Mouse (Mus musculus) naive thymus-derived CD4-positive, alpha-beta T cell, adult 2 months (primary cell): ENCODE data around the gene Homer3.

ENCODE experiments used
- DNase-seq: peaks from one replicate; pipeline ENCODE4 v3.0.0-alpha.2; 2011; ENCODE audit warnings: low read depth

Gene Homer3

DNA sequence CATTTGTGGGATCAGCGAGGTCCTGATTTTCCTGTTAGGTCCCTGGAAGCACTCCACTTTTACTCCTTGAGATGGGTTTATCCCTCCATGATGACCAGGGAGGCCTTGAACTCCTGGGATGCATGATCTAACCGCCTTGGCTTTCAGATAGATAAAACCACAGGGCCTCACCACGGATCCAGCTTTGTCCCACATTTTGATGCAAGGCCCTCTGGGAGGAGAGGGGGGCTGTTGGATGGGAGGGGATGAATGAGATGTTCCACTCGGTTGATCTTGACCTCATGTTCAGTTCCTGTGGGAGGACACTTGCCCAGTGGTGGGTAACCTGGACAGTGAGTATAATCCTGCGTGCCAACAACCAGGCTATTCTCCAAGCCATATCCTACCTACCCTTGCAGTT, 1.8 kb downstream of the Homer3 start:
- no peak for DNase-seq

DNA sequence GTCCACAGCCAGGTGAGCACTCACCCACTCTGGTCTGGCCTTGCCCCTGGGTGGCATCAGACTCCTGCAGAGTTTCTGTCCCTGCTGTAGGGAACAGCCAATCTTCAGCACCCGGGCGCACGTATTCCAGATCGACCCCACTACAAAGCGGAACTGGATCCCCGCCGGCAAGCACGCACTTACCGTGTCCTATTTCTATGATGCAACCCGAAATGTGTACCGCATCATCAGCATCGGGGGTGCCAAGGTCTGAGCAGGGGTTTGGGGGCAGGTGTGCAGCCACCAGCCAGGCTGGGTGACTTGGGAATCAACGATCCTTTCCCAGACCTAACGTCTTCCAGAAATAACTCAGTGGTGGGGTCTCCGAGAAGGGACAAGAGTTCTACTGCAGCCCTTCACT, 2.7 kb downstream of the Homer3 start:
- no peak for DNase-seq

- DNase-seq, result peak; percentile 60
Observed at GRCm38 (mm10) chr8:70286737-70287136, 4.1 kb downstream of the Homer3 start.

DNA sequence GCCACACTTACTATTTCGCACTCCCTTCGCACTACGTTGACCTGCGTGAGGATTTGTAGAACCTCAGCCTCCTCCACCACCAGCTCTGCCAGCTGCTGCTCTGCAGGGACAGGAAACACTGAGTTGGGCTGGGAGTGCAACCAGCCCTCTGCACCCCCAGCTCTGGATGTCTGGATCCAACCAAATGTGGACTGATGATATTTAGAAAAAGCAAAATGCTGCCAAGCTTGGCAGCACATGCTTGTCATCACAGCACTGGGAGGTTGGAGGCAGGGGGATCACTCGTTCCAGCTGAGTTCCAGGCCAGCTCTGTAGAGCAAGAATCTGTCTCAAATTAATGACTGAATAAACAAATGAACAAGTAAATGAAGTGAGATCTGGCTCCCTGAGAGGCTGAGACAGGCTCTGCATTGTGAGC, 11.4 kb downstream of the Homer3 start:
- no peak for DNase-seq

DNA sequence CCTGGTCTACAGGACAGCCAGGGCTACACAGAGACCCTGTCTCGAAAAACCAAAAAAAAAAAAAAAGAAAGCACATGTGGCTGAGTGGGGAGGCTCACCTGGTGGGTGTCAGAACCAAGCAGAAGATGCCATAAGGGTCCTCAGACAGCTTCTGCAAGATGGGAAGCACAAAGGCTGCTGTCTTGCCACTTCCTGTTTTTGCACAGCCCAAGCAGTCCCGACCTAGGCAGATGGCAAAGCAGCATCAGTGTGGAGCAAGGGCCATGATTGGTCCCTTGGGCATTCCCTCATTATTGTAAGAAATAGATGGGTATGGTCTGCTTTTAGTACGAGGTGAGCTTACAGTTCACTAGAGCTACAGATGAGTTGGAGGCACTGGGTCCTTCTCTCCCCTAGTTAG, 18.3 kb downstream of the Homer3 start:
- DNase-seq, result no peak

DNA sequence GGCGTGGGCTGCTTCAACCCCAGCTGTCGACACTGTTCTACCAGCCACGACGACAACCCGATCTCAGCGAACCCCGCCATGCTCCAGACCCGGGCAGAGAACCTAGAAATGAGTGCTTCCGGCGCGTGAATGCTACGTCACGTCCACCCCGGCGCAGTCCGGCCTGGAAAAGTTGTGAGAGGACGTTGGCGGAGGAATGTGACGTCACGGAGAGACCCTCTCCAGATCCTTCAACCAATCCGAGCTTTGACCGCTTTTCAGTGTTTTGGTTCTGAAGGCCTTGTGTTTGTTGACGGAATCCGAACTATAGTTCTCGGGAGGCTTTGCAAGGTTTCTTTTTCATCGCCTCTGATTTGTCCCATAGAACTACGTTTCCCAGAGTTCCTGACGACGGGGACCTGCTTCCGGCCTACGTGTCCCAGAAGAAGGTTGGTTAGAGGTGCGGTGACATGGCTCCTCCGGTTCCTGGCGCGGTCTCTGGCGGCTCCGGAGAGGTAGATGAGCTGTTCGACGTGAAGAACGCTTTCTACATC, 19.8 kb downstream of the Homer3 start, which contains the start of the genes Ddx49 and Cope:
Gene Ddx49 (minus strand): TSS at position 132 of the 533 bp plus-strand sequence.
Gene Cope (plus strand): TSS at position 161 of the 533 bp plus-strand sequence.
- peak; percentile 93 for DNase-seq

DNA sequence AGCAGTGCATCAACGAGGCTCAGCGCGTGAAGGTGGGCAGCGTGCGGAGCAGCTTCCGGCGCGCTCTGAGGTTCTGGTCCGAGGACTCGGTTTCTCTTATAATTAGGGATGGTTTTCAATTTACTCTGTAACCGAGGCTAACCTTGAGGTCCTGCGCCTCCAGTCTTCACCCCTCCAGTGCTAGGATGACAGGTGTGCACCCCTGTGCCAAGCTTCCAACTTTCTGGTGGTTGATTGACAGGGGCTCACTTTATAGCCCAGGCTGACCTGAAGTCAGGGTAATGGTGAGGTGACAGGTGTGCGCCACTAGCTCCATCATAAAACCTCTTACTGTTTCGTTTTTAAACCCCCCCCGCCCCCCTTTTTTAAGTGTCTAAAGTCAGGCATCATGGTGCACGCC, 20.3 kb downstream of the Homer3 start:
- no peak for DNase-seq

- peak; percentile 54 for DNase-seq
Observed at GRCm38 (mm10) chr8:70309311-70309710, 26.7 kb downstream of the Homer3 start.

DNA sequence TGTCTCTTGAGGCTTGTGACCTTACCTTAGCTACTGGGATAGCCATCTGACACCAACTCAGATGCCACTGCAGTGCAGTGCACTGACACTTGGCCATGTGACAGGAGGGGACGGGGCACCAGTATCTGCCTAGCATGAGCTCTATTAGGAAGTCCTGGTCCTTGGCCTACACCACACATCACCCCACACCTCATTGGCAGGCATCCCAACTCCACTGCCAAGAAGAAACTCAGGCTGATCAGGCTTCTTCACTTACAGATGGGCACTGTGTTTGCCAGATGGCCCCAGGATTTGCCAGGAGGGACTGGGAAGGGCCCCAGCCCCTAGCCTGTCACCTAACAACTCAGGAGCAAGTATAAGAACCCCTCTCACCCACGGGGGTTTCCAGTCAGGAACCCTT, 30.8 kb downstream of the Homer3 start:
- DNase-seq, result no peak

- DNase-seq, result no peak
Observed at GRCm38 (mm10) chr8:70315624-70316510, 33.2 kb downstream of the Homer3 start, which contains the start of gene Cers1. TSS of gene Cers1 (plus strand) at chr8:70315775.

GRCm38 (mm10) chr8:70316511-70317504, 34.2 kb downstream of the Homer3 start:
- no peak for DNase-seq

GRCm38 (mm10) chr8:70317872-70318271, 35.2 kb downstream of the Homer3 start:
- DNase-seq, result no peak

DNA sequence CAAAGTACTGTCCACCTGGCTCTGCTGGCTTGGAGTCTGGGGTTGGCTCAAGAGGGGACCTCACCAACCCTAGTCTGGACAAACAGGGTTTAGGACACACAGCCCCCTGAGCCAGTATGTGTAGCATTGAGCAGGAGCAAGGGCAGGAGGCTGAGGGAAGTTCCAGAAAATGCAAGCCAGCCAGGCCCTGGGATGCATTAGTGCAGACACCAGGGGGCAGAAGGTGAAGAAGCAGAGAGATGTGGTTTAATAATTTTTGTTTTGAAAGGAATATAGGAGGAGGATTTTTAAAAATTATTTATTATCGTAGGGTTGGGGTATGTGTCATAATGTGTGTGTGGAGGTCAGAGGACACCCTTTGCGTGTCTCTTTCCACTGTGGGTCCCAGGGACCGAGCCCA, 41.1 kb downstream of the Homer3 start:
- DNase-seq, result no peak

- DNase-seq, result no peak
Observed at GRCm38 (mm10) chr8:70327512-70327911, 44.9 kb downstream of the Homer3 start.

GRCm38 (mm10) chr8:70329124-70329834, 46.7 kb downstream of the Homer3 start, which contains the start of gene Gdf1:
TSS of gene Gdf1 (plus strand) at chr8:70329817.
- no peak for DNase-seq

DNA sequence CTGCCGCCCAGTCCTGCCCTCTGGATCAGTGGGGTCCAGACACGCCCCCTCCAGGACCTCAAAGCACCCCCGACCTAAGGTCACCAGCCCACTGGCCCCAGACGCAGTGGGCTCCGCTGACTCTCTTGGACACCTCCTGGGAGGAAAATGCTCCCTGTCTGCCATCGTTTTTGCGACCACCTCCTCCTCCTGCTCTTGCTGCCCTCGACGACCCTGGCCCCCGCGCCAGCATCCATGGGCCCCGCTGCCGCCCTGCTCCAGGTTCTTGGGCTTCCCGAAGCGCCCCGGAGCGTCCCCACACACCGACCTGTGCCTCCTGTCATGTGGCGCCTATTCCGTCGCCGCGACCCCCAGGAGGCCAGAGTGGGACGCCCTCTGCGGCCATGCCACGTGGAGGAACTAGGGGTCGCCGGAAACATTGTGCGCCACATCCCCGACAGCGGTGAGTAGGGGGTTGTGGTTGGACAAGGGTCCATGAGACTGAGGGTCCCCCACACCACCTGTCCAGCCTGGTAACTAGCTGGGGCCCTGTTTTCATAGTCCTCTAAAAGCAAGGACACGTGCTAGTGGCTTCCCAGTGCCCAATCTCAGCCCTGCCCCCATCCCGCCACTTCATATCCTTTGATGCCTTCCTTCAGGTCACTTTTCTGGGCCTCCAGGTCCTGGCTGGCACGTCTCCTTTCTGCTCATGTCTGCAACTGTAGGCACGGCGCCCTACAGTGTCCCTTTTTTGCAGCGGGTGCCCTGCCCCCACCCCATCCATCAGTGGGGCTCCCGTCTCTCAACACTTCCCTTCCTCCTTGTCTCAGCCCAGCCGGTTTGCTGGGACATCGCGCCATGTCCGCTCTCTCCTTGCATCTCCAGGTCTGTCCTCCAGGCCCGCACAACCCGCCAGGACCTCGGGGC, 47.5 kb downstream of the Homer3 start:
- DNase-seq, result no peak

DNA sequence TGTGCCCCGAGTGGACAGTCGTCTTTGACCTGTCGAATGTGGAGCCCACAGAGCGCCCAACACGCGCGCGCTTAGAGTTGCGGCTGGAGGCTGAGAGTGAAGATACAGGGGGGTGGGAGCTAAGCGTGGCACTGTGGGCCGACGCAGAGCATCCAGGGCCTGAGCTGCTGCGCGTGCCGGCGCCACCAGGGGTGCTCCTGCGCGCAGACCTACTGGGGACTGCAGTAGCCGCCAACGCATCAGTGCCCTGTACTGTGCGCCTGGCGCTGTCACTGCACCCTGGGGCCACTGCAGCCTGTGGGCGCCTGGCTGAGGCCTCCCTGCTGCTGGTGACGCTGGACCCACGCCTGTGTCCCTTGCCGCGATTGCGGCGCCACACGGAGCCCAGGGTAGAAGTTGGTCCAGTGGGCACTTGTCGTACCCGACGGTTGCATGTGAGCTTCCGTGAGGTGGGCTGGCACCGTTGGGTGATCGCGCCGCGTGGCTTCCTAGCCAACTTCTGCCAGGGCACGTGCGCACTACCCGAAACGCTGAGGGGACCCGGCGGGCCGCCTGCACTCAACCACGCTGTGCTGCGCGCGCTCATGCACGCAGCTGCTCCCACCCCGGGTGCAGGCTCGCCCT, 48.2 kb downstream of the Homer3 start:
- DNase-seq, result no peak

DNA sequence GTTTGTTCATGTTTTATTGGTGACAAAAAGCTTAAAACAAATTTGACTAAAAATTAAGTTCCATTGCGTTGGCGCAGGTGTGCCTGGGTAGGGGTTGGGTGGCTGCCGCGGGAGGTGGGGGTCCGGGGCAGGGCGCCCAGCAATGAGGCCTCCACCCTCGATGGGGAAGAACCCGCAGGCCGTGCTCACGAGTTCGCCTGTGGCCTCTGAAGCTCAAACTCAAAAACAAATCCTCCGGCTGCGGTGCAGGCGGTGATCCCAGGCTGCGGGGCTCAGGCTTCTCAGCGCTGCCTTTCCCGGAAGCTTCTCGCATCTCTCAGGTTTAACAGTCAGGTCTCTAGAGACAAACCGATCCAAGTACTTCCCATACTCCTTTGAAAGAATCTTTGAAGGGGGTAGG, 48.9 kb downstream of the Homer3 start:
- DNase-seq, result no peak

DNA sequence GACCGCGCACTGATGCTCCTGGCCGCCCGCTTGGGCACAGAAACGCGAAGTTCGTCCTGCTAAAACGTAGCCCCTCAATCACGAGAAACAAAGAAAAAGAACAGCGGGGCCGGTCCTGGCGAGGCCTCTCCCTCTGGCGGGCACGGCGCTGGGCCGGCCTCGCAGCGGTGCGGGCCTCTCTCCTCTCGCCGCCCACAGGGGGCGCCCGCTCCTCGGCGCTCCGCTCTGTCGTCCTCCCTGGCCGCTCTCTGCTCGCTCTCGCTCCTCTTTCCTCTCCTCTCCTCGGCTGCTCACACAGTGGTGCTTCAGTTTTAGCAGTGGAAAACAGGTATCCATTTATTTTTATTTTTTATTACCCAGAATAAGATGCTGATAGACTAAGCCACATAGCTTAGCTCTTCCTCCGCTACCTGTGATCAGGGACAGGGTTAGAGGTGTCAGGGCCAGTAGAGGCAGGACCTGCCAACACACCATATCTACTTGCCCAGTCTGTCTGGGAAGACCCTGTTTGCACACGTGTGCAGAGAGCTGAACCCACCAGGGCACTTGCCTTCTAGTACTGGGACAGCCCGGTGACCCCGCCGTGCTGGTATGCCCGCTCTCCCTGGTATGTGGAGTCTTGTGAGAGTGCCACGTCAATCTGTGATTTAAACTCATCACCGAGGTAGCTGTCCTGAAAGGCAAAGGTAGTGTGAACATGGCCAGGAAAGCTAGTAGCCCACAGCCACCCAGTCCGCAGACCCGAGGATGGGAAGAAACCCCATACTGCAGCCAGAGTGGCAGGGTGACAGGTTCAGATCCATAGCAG, 49.6 kb downstream of the Homer3 start:
- DNase-seq, result no peak
